Mouse (Mus musculus) neural tube, embryonic 11.5 days (tissue): ENCODE data around the gene Pstk. TPM values are rescaled to one million over a fixed set of nuclear protein-coding genes. Genes with fewer than 3 reads are reported as not detected.
A peak's percentile ranks its signal among the peaks of the same experiment; 100 is the strongest.
"Not testable (repeated sequence)": the region's sequence is repeated elsewhere in the genome, so short reads cannot be mapped to it uniquely, and the experiment has no call there.

Source experiments
- ATAC-seq: fragments of 200-750 bp; cut with Nextera tagmentation; 2 replicates; pipeline ENCODE4 v1.8.0; 2017; ENCODE audit warnings: moderate number of reproducible peaks, mild to moderate bottlenecking, moderate TSS enrichment, moderate library complexity; ENCODE audit not compliant: insufficient read depth, low FRiP score, low TSS enrichment
- DNase-seq: peaks from one replicate; pipeline ENCODE4 v3.0.0-alpha.2; 2015; ENCODE audit warnings: low spot score
- H3K27ac ChIP-seq: fragments of 300-500 bp; sonication (generic); 2 replicates; pipeline ENCODE4 v1.5.1; 2014; ENCODE audit warnings: low read depth, mild to moderate bottlenecking, low read length
- H3K27me3 ChIP-seq: fragments of 300-500 bp; sonication (generic); 2 replicates; pipeline ENCODE4 v1.6.1; 2014; ENCODE audit warnings: mild to moderate bottlenecking, low read length, mixed read lengths; ENCODE audit not compliant: control insufficient read depth, insufficient read depth
- H3K36me3 ChIP-seq: fragments of 300-500 bp; sonication (generic); 2 replicates; pipeline ENCODE4 v1.6.1; 2014; ENCODE audit warnings: mild to moderate bottlenecking, low read length, moderate library complexity, mixed read lengths; ENCODE audit not compliant: control insufficient read depth, insufficient read depth
- H3K4me1 ChIP-seq: fragments of 300-500 bp; sonication (generic); 2 replicates; pipeline ENCODE4 v1.6.1; 2014; ENCODE audit warnings: low read length, mixed read lengths; ENCODE audit not compliant: control insufficient read depth, insufficient read depth
- H3K4me2 ChIP-seq: fragments of 300-500 bp; sonication (generic); 2 replicates; pipeline ENCODE4 v1.6.1; 2014; ENCODE audit warnings: low read depth, mild to moderate bottlenecking, moderate library complexity
- H3K4me3 ChIP-seq: fragments of 300-500 bp; sonication (generic); 2 replicates; pipeline ENCODE4 v1.5.1; 2014; ENCODE audit warnings: low read depth, low read length
- H3K9ac ChIP-seq: fragments of 300-500 bp; sonication (generic); 2 replicates; pipeline ENCODE4 v1.6.1; 2014; ENCODE audit warnings: mild to moderate bottlenecking, low read length
- H3K9me3 ChIP-seq: fragments of 300-500 bp; sonication (generic); 2 replicates; pipeline ENCODE4 v1.6.1; 2016; ENCODE audit warnings: low read length; ENCODE audit not compliant: control insufficient read depth
- WGBS: fragments of 180-500 bp; shearing (Covaris S2); extraction: QIAGEN DNeasy Blood & Tissue Kit; methylation state at CpG from one replicate; pipeline ENCODE4 v1.1.7; 2014; 5-methylcytosine and 5-hydroxymethylcytosine counted together
- polyA plus RNA-seq: library from polyadenylated mRNA; unstranded; fragments of >200 nt; fragmentation: Nextera tagmentation; extraction: Ambion mirVana; gene quantifications from 2 replicates; pipeline ENCODE4 v1.2.1, GENCODE M21; 2014

Gene Pstk
- polyA plus RNA-seq, 1 experiment from 2014 or later = 53.9 TPM

DNA sequence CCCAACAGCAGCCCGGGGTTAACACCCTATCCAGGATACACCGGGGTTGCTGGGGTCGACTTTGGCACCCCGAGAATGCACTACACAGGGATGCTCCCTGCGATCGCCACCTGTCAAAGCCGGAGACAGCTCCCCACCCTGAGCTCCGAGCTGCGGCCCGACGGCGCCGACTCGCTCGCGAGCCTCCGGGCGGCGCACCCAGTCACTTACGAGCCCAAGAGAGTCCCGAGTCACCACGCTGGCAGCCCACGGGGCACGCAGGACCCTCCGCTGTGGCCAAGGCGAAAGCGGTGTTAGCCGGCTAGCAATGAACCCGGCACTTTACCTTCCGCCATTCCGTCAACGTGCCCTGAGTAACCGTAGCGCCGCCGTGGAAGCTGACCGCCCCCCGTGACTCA is 39.0 kb downstream of the Pstk start:
- Histone ChIP-seq H3K4me3 (peak overlapping the region; percentile 80), H3K27me3 (no peaks in the 10 kb centered on the region), H3K9ac (peak overlapping the region; percentile 85), H3K4me2 (peak overlapping the region; percentile 70), H3K27ac (peak overlapping the region; percentile 24; the same call in 1 of the 2 replicates), H3K4me1 (peaks cover 15% of the 10 kb centered on the region; the same call in 1 of the 2 replicates), H3K36me3 (no peaks in the 10 kb centered on the region), H3K9me3 (no peaks in the 10 kb centered on the region)
- peak; percentile 58 for ATAC-seq
- no peak for DNase-seq
- WGBS = under 1% methylated on average over 38 of the region's 38 CpGs

- under 1% methylated on average over 36 of the region's 42 CpGs for WGBS
- Histone ChIP-seq H3K4me3 (peak within 1 kb of the TSS; percentile 80), H3K4me1 (peaks cover 15% of the 10 kb centered on the region; the same call in 1 of the 2 replicates), H3K9ac (peak within 1 kb of the TSS; percentile 85), H3K36me3 (no peaks in the 10 kb centered on the region), H3K4me2 (peak within 1 kb of the TSS; percentile 70), H3K27me3 (no peaks in the 10 kb centered on the region), H3K9me3 (no peaks in the 10 kb centered on the region), H3K27ac (peak within 1 kb of the TSS; percentile 50; the same call in 1 of the 2 replicates)
- DNase-seq (peak; percentile 98), ATAC-seq (peak; percentile 97)
These were observed 39.6 kb downstream of the Pstk start, which contains the start of the genes Ikzf5 and Acadsb for GRCm38 (mm10) chr7:131410416-131411058. TSS of gene Ikzf5 (minus strand) at chr7:131410521. TSS of gene Acadsb (plus strand) at chr7:131410601.

- no peaks in the 10 kb centered on the region for H3K27me3 ChIP-seq
- H3K9ac ChIP-seq = no peak overlapping the region
- no peaks in the 10 kb centered on the region for H3K9me3 ChIP-seq
- no peak overlapping the region for H3K27ac ChIP-seq
- H3K36me3 ChIP-seq = no peaks in the 10 kb centered on the region
- H3K4me3 ChIP-seq = peak overlapping the region; percentile 80
- DNase-seq (no peak), ATAC-seq (no peak)
- peaks cover 15% of the 10 kb centered on the region; the same call in 1 of the 2 replicates for H3K4me1 ChIP-seq
- WGBS = 30% methylated on average over 10 of the region's 10 CpGs
- peak overlapping the region; percentile 56 for H3K4me2 ChIP-seq
These were observed 40.4 kb downstream of the Pstk start for GRCm38 (mm10) chr7:131411221-131411940.

DNA sequence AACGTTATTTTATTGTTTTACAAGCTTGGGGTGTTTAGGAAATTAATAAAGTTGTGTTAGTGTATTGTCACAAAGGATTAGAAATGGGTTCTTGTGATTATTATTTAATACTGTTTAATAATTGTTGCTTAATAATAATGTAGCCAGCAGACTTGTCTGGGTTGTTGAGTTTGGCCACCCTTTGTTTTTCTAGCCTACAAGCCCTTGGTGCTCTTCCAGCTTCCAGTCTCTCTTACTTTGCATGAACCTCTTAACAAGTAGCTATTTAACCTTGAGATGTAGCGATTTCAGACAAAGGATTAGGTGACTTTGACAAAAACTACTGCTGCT is 41.0 kb downstream of the Pstk start:
- ATAC-seq (no peak), DNase-seq (no peak)
- no peak overlapping the region for H3K27ac ChIP-seq
- H3K36me3 ChIP-seq = no peaks in the 10 kb centered on the region
- H3K9ac ChIP-seq = no peak overlapping the region
- no peaks in the 10 kb centered on the region for H3K27me3 ChIP-seq
- H3K4me2 ChIP-seq = no peak overlapping the region
- peaks cover 15% of the 10 kb centered on the region; the same call in 1 of the 2 replicates for H3K4me1 ChIP-seq
- no peaks in the 10 kb centered on the region for H3K9me3 ChIP-seq
- H3K4me3 ChIP-seq = no peak overlapping the region
- 57% methylated on average over 2 of the region's 2 CpGs for WGBS

GRCm38 (mm10) chr7:131416742-131417141 is 45.8 kb downstream of the Pstk start:
- H3K36me3 ChIP-seq, H3K4me3 ChIP-seq, H3K4me1 ChIP-seq, H3K9me3 ChIP-seq, H3K4me2 ChIP-seq, H3K9ac ChIP-seq, H3K27me3 ChIP-seq, DNase-seq, H3K27ac ChIP-seq, ATAC-seq: not testable (repeated sequence)

- ATAC-seq = no peak
- no peaks in the 10 kb centered on the region for H3K4me1 ChIP-seq
- H3K27ac ChIP-seq = no peak overlapping the region
- H3K4me2 ChIP-seq = no peak overlapping the region
- no peak overlapping the region for H3K9ac ChIP-seq
- H3K4me3 ChIP-seq = no peak overlapping the region
- DNase-seq = no peak
- no peaks in the 10 kb centered on the region for H3K27me3 ChIP-seq
- no peaks in the 10 kb centered on the region for H3K36me3 ChIP-seq
- H3K9me3 ChIP-seq = no peaks in the 10 kb centered on the region
These were observed 46.7 kb downstream of the Pstk start for GRCm38 (mm10) chr7:131417605-131418004.

DNA sequence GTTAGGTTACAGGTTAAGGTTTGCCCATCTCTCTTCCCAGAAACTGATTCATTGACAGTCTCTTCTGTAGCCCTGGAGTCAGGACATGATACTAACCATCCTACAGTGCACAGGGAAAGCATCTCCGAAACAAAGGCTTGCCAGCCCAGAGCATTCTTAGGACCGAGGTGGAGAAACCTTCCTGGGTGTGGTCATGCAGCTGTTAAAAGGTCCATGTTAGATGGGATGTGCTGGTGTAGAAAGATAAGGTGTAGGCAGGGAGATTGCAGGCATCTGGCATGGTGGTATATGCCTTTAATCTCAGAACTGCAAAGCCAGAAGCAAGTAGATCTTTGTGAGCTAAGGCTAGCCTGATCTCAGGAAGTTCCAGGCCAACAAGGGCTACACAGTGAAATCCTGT is 54.0 kb downstream of the Pstk start:
- H3K4me3 ChIP-seq = no peak overlapping the region
- no peaks in the 10 kb centered on the region for H3K36me3 ChIP-seq
- ATAC-seq (no peak), DNase-seq (no peak)
- no peak overlapping the region for H3K27ac ChIP-seq
- H3K9me3 ChIP-seq = no peaks in the 10 kb centered on the region
- no peaks in the 10 kb centered on the region for H3K4me1 ChIP-seq
- no peak overlapping the region for H3K9ac ChIP-seq
- H3K4me2 ChIP-seq = no peak overlapping the region
- 90% methylated on average over 2 of the region's 2 CpGs for WGBS
- H3K27me3 ChIP-seq = no peaks in the 10 kb centered on the region

DNA sequence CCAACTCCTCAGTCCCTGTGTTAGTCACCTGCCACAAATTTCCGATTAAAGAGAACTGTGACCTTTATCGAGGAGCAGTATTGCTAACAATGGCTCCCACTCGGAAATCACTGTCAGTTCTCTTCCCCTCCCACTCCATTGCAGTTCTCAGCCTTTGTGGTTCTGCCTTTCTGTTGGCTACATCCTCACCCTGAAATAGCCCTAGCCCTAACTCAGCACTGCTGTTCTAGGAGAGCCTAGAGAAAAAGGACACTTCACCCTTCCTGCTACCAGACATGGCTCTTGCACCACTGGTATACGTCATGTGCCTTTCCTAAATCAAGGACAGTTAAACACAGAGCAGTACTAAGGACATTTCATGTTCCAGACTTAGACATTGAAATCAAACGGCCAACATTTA is 56.4 kb downstream of the Pstk start:
- 84% methylated on average over 5 of the region's 5 CpGs for WGBS
- Histone ChIP-seq H3K9ac (no peak overlapping the region), H3K4me2 (no peak overlapping the region), H3K9me3 (no peaks in the 10 kb centered on the region), H3K36me3 (no peaks in the 10 kb centered on the region; the same call in 1 of the 2 replicates), H3K27ac (no peak overlapping the region), H3K4me1 (no peaks in the 10 kb centered on the region), H3K4me3 (no peak overlapping the region), H3K27me3 (no peaks in the 10 kb centered on the region)
- DNase-seq (no peak), ATAC-seq (no peak)

- 18% methylated on average over 1 of the region's 1 CpGs for WGBS
- ATAC-seq = no peak; the same call in 1 of the 2 replicates
These were observed 61.3 kb downstream of the Pstk start for GRCm38 (mm10) chr7:131432244-131432643.

More at GRCm38 (mm10) chr7:131432244-131432643, 61.3 kb downstream of the Pstk start:
- no peaks in the 10 kb centered on the region for H3K27me3 ChIP-seq
- H3K9me3 ChIP-seq = no peaks in the 10 kb centered on the region
- H3K4me2 ChIP-seq = no peak overlapping the region
- H3K36me3 ChIP-seq = no peaks in the 10 kb centered on the region; the same call in 1 of the 2 replicates
- no peaks in the 10 kb centered on the region for H3K4me1 ChIP-seq
- no peak overlapping the region for H3K9ac ChIP-seq
- no peak overlapping the region for H3K27ac ChIP-seq
- peak; percentile 66 for DNase-seq
- H3K4me3 ChIP-seq = no peak overlapping the region
